Mouse (Mus musculus) left cerebral cortex, adult 2 months (tissue): ENCODE measurements at regions not wholly inside any gene's neighbourhood (a gene's known extent, or its start where the extent isn't known, plus 50 kb on each side); places are given as distances from the start of the nearest gene placed in this dataset.
A peak's percentile ranks its signal among the peaks of the same experiment; 100 is the strongest.

Experiments used
- DNase-seq, 2 experiments: peaks; one replicate each; pipeline ENCODE4 v3.0.0; 2021 to 2022; ENCODE audit warnings: low spot score in 2 of 2, mixed read lengths in 1 of 2; ENCODE audit errors: extremely low spot score in 1 of 2
- H3K27ac ChIP-seq: fragments of 200-600 bp; 2 replicates; pipeline ENCODE4 v1.8.1; 2022
- H3K4me3 ChIP-seq: fragments of 200-600 bp; 2 replicates; pipeline ENCODE4 v1.8.1; 2022
- CTCF ChIP-seq: fragments of 200-600 bp; IDR thresholded peaks from 2 replicates; pipeline ENCODE4 v1.8.1; 2022; ENCODE audit warnings: antibody characterized with exemption, mild to moderate bottlenecking, moderate library complexity
- intact Hi-C: fragments of 180-260 bp; cut with DNase I; formaldehyde crosslinking; loops from one replicate; pipeline ENCODE4 v1.15.1; 2025

GRCm38 (mm10) chr11:24257741-24258140 lies 179.9 kb downstream of the Bcl11a start:
- Histone ChIP-seq H3K27ac (no peak overlapping the region), H3K4me3 (no peak overlapping the region)
- intact Hi-C loops: no loop called here
- no peak for DNase-seq
- TF ChIP-seq CTCF: no peak

GRCm38 (mm10) chr11:24258340-24258739 lies 180.5 kb downstream of the Bcl11a start:
- H3K27ac ChIP-seq: no peak overlapping the region

GRCm38 (mm10) chr11:24259668-24260067 lies 181.8 kb downstream of the Bcl11a start:
- no peak overlapping the region for H3K4me3 ChIP-seq
- DNase-seq: no peak
- no peak overlapping the region for H3K27ac ChIP-seq
- no peak for TF ChIP-seq CTCF
- intact Hi-C loops: no loop called here

More at GRCm38 (mm10) chr11:24258340-24258739, 180.5 kb downstream of the Bcl11a start:
- DNase-seq: no peak
- TF ChIP-seq CTCF: no peak
- intact Hi-C loops: no loop called here
- no peak overlapping the region for H3K4me3 ChIP-seq

DNA sequence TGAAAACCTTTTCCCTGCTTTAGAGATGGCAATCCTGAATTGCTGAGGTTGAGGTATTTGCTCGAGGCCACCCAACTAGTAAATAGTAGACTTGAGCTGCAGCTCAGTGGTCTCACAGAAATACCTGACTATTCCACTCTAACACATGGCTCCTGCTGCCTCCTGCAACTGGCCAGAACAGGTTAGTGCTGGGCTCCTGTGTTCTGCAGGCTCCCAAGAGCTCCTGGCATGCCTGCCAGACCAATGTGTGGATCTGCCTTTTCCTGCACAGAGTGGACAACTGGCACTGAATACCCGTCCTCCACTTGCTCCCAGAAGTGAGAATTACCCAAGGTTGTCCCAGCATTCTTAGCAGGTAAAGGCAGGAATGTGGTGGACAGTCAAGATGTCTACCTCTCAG lies 191.2 kb downstream of the Bcl11a start:
- intact Hi-C loops: no loop called here
- Histone ChIP-seq H3K27ac (no peak overlapping the region), H3K4me3 (no peak overlapping the region)
- TF ChIP-seq CTCF: no peak
- no peak for DNase-seq

- no peak for TF ChIP-seq CTCF
- intact Hi-C loops: no loop called here
- peak in 1 of 2 experiments; percentile 21 for DNase-seq
- Histone ChIP-seq H3K4me3 (no peak overlapping the region), H3K27ac (peak overlapping the region; percentile 44; the same call in 1 of the 2 replicates)
Observed at GRCm38 (mm10) chr11:24281628-24282027, 203.8 kb downstream of the Bcl11a start.

DNA sequence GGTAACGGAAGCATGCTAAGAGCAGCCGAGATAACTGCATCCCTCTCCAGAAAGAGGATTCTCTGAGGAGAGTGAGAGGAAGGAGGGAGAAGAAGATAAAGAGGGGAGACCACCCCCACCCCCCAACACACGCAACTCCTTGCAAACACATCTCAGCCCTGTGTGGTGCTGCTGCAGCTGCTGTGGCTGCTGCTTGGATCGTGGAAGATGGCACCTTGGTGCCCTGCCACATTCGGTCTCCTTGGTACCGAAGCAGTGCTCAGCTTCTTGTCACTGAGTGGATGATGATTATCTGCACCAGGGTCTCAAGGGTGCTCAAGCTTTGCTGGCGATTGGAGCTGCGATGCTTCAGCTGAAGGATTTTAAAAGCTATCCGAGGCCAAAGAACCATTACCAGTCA lies 204.7 kb downstream of the Bcl11a start:
- intact Hi-C loops: no loop called here
- TF ChIP-seq CTCF: no peak
- Histone ChIP-seq H3K4me3 (no peak overlapping the region), H3K27ac (no peak overlapping the region)
- DNase-seq: no peak

GRCm38 (mm10) chr11:24286129-24287108 lies 208.6 kb downstream of the Bcl11a start:
- TF ChIP-seq CTCF: no peak
- no peak for DNase-seq
- Histone ChIP-seq H3K4me3 (no peak overlapping the region), H3K27ac (no peak overlapping the region)
- intact Hi-C loops: no loop called here

DNA sequence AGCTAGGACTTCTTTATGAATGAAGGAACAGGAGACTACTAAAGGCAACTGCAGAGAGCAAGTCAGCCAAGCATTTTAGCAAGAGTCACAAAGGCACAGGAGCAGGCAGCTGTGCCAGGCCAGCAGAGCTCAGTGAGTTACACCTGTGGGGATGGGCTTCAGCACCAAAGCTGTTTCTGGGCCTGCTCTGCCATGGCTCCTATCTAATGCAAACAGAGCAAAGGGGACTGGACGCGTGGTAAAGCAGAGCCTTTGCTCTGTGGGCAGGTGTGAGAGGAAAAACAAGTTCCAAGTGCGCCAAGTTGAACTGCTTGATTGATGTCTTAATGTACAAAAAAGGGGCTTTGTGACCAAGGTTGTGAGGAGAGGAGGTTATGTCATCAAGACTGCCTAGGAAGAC lies 215.4 kb downstream of the Bcl11a start:
- DNase-seq: no peak
- intact Hi-C loops: no loop called here
- no peak overlapping the region for H3K4me3 ChIP-seq
- TF ChIP-seq CTCF: no peak
- H3K27ac ChIP-seq: no peak overlapping the region

- no peak for TF ChIP-seq CTCF
- Histone ChIP-seq H3K27ac (no peak overlapping the region), H3K4me3 (no peak overlapping the region)
- intact Hi-C loops: no loop called here
- no peak for DNase-seq
Observed at GRCm38 (mm10) chr11:24293860-24294531, 216.1 kb downstream of the Bcl11a start.

- no peak overlapping the region for H3K27ac ChIP-seq
- TF ChIP-seq CTCF: no peak
- no peak overlapping the region for H3K4me3 ChIP-seq
- DNase-seq: no peak
- intact Hi-C loops: no loop called here
Observed at GRCm38 (mm10) chr11:24296893-24297624, 219.2 kb downstream of the Bcl11a start.

- Histone ChIP-seq H3K27ac (no peak overlapping the region), H3K4me3 (no peak overlapping the region)
- no peak for DNase-seq
- TF ChIP-seq CTCF: no peak
- intact Hi-C loops: no loop called here
Observed at GRCm38 (mm10) chr11:24297763-24298162, 219.9 kb downstream of the Bcl11a start.

- H3K4me3 ChIP-seq: no peak overlapping the region
Observed at GRCm38 (mm10) chr11:24300351-24300750, 222.5 kb downstream of the Bcl11a start.

More at GRCm38 (mm10) chr11:24300351-24300750, 222.5 kb downstream of the Bcl11a start:
- no peak for TF ChIP-seq CTCF
- no peak overlapping the region for H3K27ac ChIP-seq
- DNase-seq: no peak
- intact Hi-C loops: no loop called here
